Mouse (Mus musculus) heart, embryonic 12.5 days (tissue): ENCODE results near the gene Sardh. TPM values are rescaled to one million over a fixed set of nuclear protein-coding genes. Genes with fewer than 3 reads are reported as not detected.

Experiments used
- ATAC-seq: fragments of 200-750 bp; cut with Nextera tagmentation; 2 replicates; pipeline ENCODE4 v1.8.0; 2017; ENCODE audit warnings: moderate TSS enrichment, moderate library complexity; ENCODE audit not compliant: insufficient number of reproducible peaks, low FRiP score
- H3K27ac ChIP-seq: fragments of 300-500 bp; sonication (generic); 2 replicates; pipeline ENCODE4 v1.5.1; 2016; ENCODE audit warnings: mild to moderate bottlenecking, moderate library complexity; ENCODE audit not compliant: poor library complexity, severe bottlenecking
- H3K27me3 ChIP-seq: fragments of 300-500 bp; sonication (generic); replicated peaks from 2 replicates; pipeline ENCODE4 v1.6.1; 2016; ENCODE audit warnings: mild to moderate bottlenecking, moderate library complexity
- H3K36me3 ChIP-seq: fragments of 300-500 bp; sonication (generic); 2 replicates; pipeline ENCODE4 v1.6.1; 2016; ENCODE audit warnings: mild to moderate bottlenecking, moderate library complexity
- H3K4me1 ChIP-seq: fragments of 300-500 bp; sonication (generic); replicated peaks from 2 replicates; pipeline ENCODE4 v1.6.1; 2016; ENCODE audit warnings: mild to moderate bottlenecking
- H3K4me2 ChIP-seq: fragments of 300-500 bp; sonication (generic); 2 replicates; pipeline ENCODE4 v1.6.1; 2016; ENCODE audit warnings: mild to moderate bottlenecking, moderate library complexity
- H3K4me3 ChIP-seq: fragments of 300-500 bp; sonication (generic); 2 replicates; pipeline ENCODE4 v1.5.1; 2016; ENCODE audit warnings: mild to moderate bottlenecking
- H3K9ac ChIP-seq: fragments of 300-500 bp; sonication (generic); 2 replicates; pipeline ENCODE4 v1.6.1; 2016; ENCODE audit warnings: mild to moderate bottlenecking, moderate library complexity
- H3K9me3 ChIP-seq: fragments of 300-500 bp; sonication (generic); replicated peaks from 2 replicates; pipeline ENCODE4 v1.6.1; 2016; ENCODE audit warnings: mild to moderate bottlenecking, moderate library complexity
- WGBS: fragments of 180-500 bp; shearing (Covaris S2); methylation state at CpG from one replicate; pipeline ENCODE4 v1.1.7; 2016; 5-methylcytosine and 5-hydroxymethylcytosine counted together
- polyA plus RNA-seq: library from polyadenylated mRNA; unstranded; fragments of >200 nt; fragmentation: Nextera tagmentation; extraction: Ambion mirVana; gene quantifications from 2 replicates; pipeline ENCODE4 v1.2.1, GENCODE M21; 2016

The Sardh gene
- polyA plus RNA-seq, 1 experiment from 2014 or later, result 22.5 TPM

DNA sequence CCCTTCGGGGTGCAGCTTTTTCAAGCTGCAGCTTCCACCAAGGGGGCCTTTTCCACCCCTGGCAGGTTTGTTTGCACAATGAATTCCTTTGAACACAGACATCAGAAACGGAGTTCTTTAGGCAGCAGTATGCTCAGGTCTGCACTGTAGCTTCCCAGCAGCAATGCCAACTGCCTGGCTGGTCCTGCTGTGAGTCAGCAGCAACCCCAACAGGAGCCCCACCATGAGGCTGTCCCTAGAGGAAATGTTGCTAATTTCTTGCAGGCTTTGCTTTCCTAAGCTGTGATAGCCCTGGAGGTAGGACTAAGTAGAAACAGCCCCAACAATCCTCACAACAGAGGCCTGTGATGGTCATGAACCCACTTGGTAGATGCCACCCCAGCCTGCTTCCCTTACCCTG is 81.1 kb downstream of the Sardh start:
- Histone ChIP-seq H3K27me3 (peaks cover 6% of the 10 kb centered on the region; the same call in 1 of the 2 replicates), H3K4me2 (no peak overlapping the region), H3K27ac (no peak overlapping the region), H3K4me1 (peaks cover 21% of the 10 kb centered on the region), H3K9me3 (no peaks in the 10 kb centered on the region), H3K9ac (no peak overlapping the region), H3K36me3 (no peaks in the 10 kb centered on the region), H3K4me3 (no peak overlapping the region)
- no peak for ATAC-seq
- WGBS, result 17% methylated on average over 2 of the region's 2 CpGs

DNA sequence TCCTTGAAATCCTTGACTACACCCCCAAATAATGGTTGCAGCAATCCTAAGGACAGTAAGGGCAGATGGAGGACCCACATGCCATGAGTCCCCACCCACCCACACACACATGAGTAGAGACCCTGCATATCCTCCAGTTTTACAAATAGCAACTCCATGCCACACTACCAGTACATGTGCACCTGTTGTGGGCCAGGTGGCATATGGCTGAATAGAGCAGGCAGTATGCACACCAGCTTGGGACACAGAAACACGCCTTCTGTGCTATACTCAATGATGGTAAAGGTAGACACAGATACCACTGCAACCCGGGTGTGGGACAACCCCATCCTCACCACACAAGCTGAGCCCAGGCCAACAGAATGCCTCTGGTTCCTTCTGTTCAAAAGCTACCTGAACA is 82.1 kb downstream of the Sardh start:
- Histone ChIP-seq H3K4me2 (no peak overlapping the region), H3K27me3 (peaks cover 6% of the 10 kb centered on the region; the same call in 1 of the 2 replicates), H3K4me1 (peaks cover 21% of the 10 kb centered on the region), H3K27ac (no peak overlapping the region), H3K4me3 (no peak overlapping the region), H3K9ac (no peak overlapping the region), H3K36me3 (no peaks in the 10 kb centered on the region), H3K9me3 (no peaks in the 10 kb centered on the region)
- no peak for ATAC-seq
- WGBS, result 76% methylated on average over 2 of the region's 2 CpGs

DNA sequence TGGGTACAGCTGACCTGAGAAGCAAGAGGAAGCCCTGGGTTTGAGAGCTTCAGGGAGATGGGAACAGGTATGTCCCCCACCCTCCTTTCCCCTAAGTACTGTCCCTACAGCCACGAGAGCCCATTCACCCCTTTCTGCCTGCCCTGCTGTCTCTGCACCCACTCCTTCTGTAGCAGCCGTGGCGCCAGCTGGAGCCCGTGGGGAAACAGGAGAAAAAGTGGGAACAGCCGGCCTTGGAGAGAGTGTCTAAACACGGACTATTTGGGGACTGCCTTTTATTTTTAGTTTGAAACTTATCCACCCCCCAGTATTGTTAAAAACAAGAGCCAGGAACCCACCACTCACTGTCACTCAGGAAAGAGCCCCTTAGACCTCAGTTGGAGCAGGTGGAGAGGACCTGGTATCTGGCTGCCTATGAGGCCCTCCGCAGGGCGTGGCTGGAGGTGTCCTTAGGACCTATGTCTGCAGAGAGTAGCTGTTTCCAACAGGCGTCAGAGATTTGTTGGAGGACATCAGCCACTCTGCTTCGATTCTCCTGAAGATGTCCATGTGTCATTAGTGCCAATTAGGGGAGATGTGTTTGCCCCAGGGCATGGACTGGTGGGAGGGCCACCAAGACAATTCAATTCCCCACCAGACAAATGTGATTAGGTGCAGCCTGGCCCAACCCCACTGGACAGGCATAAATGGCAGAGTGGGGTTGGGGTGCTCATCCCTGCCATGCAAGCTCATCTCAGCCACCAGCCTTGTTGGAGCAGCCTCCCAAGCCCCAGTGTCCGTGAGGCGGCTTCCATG is 83.1 kb downstream of the Sardh start, which contains the start of gene Dbh:
Dbh (plus strand) TSS at position 438 of the 795 bp plus-strand sequence.
- peaks cover 6% of the 10 kb centered on the region; the same call in 1 of the 2 replicates for H3K27me3 ChIP-seq
- H3K9me3 ChIP-seq, result no peaks in the 10 kb centered on the region
- no peak within 1 kb of the TSS for H3K4me2 ChIP-seq
- 77% methylated on average over 12 of the region's 12 CpGs for WGBS
- no peak for ATAC-seq
- H3K4me1 ChIP-seq, result peaks cover 21% of the 10 kb centered on the region
- no peaks in the 10 kb centered on the region for H3K36me3 ChIP-seq
- H3K9ac ChIP-seq, result no peak within 1 kb of the TSS
- no peak within 1 kb of the TSS for H3K27ac ChIP-seq
- no peak within 1 kb of the TSS for H3K4me3 ChIP-seq

DNA sequence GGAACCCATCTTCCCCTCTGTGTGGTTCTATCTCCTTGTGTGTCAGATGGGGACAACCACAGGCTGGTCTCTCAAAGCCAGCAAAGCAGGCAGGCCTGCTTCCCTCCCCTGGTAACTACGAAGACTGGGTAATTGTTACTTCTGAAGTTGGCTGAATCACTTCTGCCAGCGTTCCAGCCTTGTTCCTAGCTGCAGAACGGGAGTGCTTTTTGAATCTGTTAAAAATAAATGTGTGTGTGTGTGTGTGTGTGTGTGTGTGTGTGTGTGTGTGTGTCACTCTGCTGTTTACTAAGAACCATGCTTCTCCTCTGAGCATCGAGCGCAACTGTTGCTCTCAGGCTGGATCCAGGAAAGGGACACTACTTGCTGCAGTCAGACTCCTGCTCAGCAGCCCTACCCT is 84.3 kb downstream of the Sardh start:
- no peaks in the 10 kb centered on the region for H3K9me3 ChIP-seq
- peaks cover 21% of the 10 kb centered on the region for H3K4me1 ChIP-seq
- no peaks in the 10 kb centered on the region for H3K36me3 ChIP-seq
- H3K9ac ChIP-seq, result no peak overlapping the region
- 66% methylated on average over 5 of the region's 5 CpGs for WGBS
- H3K4me2 ChIP-seq, result no peak overlapping the region
- H3K4me3 ChIP-seq, result no peak overlapping the region
- no peak for ATAC-seq
- H3K27ac ChIP-seq, result no peak overlapping the region
- H3K27me3 ChIP-seq, result 0 out of 2 replicates have a peak, but pooled peaks cover 6% of the 10 kb centered on the region

DNA sequence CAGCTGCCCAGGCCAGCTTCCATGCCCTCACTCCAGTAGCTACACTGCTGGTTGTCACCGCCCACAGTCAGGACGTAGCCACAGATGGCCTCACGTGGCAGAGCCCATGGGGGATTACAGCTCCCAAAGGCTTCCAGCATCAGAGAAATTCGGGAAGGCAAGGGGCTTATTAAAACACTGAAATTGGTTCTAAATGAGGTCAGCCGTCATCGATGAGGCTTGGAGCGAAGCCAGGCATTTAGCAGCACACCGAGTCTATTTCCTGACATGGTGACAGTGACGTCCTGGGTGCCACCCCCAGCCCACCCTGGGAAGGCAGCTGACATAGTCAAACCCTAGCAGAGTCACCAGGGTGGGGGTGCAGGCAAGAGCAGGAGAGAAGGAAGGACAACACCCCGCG is 85.5 kb downstream of the Sardh start:
- Histone ChIP-seq H3K36me3 (no peaks in the 10 kb centered on the region), H3K4me3 (no peak overlapping the region), H3K4me1 (peaks cover 20% of the 10 kb centered on the region), H3K4me2 (no peak overlapping the region), H3K27me3 (0 out of 2 replicates have a peak, but pooled peaks cover 6% of the 10 kb centered on the region), H3K9me3 (no peaks in the 10 kb centered on the region), H3K9ac (no peak overlapping the region), H3K27ac (no peak overlapping the region)
- ATAC-seq, result no peak
- WGBS, result 47% methylated on average over 11 of the region's 11 CpGs

DNA sequence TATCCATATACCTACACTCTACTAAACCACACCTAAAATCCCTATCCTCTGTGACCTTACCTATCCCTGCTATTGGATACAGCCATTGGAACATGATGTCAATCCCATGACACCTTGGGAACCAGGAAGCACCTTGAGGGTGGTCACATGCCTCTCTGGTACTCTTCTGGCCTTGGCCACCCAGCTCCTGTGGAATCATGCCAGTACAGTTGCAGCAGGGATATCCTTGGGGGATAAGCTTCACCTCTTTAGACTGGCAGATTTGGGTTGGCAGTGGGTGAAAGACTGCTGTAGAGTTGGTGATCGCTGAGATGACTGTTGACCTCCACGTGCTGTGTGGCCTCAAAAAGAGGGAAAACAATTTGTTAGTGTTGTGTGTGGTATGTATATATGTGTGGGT is 86.6 kb downstream of the Sardh start:
- no peak overlapping the region for H3K4me2 ChIP-seq
- peaks cover 8% of the 10 kb centered on the region for H3K4me1 ChIP-seq
- H3K36me3 ChIP-seq, result no peaks in the 10 kb centered on the region
- no peak overlapping the region for H3K27ac ChIP-seq
- H3K9ac ChIP-seq, result no peak overlapping the region
- no peak overlapping the region for H3K4me3 ChIP-seq
- H3K9me3 ChIP-seq, result no peaks in the 10 kb centered on the region
- 81% methylated on average over 2 of the region's 2 CpGs for WGBS
- no peak for ATAC-seq
- 0 out of 2 replicates have a peak, but pooled peaks cover 4% of the 10 kb centered on the region for H3K27me3 ChIP-seq

DNA sequence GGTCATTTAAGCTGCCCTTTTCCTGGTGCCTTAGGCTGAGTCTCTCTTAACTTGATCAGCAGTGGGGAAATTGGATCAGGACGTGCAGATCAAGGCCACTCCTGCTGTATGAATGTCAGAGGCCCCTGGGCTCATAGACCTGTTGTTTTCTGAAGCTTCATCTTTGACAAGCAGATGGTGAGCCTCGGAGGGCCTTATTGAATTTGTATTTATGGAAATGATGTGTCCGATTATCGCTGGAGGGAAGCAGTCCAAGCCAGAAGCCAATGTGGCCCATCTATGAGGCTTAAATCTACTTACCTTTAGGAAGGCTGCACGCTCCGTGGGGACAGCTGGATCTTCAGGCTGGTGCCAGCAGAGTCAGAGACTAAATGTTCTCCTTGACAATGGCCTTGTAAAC is 91.5 kb downstream of the Sardh start:
- Histone ChIP-seq H3K27ac (no peak overlapping the region), H3K9ac (no peak overlapping the region), H3K4me3 (no peak overlapping the region), H3K4me1 (no peaks in the 10 kb centered on the region), H3K27me3 (peaks cover 4% of the 10 kb centered on the region), H3K4me2 (no peak overlapping the region), H3K36me3 (no peaks in the 10 kb centered on the region), H3K9me3 (no peaks in the 10 kb centered on the region)
- whole genome bisulfite sequencing, result 72% methylated on average over 6 of the region's 6 CpGs
- no peak for ATAC-seq

DNA sequence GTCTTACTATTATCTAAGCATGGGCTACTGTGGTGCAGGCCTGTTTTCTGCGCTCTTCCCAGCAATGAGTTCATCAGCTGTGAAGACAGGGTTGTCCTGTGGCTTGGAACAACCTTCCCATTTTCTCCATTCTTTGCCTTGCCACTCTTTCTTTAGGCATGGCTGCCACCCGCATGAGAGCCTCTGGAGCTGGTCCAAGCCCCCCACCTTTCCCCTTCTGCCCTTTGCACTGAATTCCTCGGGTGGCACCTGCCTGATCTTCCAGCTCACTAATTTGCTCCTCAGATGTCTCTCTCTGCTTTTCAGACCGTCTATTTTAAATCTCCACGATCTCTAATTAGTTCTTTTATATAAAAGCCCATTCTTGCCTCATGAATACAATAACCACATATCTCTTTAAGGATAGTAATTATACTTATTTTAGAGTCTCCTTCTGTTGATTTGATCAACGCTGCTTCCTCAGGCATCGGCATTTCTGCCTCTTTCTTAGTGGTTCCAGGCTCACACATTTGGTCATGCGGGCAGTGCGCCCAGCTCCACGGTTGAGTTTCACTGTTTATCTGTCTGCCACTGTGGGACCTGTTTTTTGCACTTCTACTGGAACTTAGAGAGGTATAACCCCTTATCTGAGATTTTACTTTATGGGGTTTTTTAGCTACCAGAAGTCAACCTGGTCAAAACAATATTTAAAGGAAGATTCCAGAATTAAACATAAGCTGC is 93.5 kb downstream of the Sardh start:
- H3K9me3 ChIP-seq, result no peaks in the 10 kb centered on the region
- H3K9ac ChIP-seq, result no peak overlapping the region
- no peaks in the 10 kb centered on the region for H3K36me3 ChIP-seq
- H3K4me1 ChIP-seq, result peaks cover 4% of the 10 kb centered on the region; the same call in 1 of the 2 replicates
- 76% methylated on average over 10 of the region's 10 CpGs for WGBS
- no peak for ATAC-seq
- no peak overlapping the region for H3K4me2 ChIP-seq
- no peak overlapping the region for H3K4me3 ChIP-seq
- no peak overlapping the region for H3K27ac ChIP-seq
- peaks cover 12% of the 10 kb centered on the region for H3K27me3 ChIP-seq

DNA sequence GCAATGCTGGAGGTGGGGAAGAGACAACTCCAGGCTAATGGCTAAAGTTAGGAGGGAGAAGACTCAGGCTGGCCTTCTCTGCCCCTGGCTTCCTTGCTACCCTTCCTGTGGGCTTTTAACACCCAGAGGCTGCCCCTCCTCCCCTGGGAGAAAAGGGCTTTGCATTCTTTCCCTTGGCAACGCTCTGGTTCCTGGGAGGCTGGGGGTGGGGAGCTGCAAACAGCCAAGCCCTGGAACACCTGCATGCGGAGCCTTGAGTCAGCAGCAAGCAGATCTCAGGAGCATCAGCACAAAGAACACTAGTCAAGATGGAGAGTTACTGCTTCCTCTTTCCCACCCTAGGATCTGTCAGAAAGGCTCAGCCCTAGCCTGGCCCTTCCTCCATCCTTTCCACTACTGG is 98.7 kb downstream of the Sardh start:
- Histone ChIP-seq H3K9me3 (no peaks in the 10 kb centered on the region), H3K4me1 (peaks cover 10% of the 10 kb centered on the region), H3K27ac (no peak overlapping the region), H3K9ac (no peak overlapping the region), H3K4me2 (no peak overlapping the region), H3K36me3 (no peaks in the 10 kb centered on the region), H3K4me3 (no peak overlapping the region), H3K27me3 (peaks cover 28% of the 10 kb centered on the region)
- WGBS, result 8% methylated on average over 2 of the region's 2 CpGs
- no peak for ATAC-seq

DNA sequence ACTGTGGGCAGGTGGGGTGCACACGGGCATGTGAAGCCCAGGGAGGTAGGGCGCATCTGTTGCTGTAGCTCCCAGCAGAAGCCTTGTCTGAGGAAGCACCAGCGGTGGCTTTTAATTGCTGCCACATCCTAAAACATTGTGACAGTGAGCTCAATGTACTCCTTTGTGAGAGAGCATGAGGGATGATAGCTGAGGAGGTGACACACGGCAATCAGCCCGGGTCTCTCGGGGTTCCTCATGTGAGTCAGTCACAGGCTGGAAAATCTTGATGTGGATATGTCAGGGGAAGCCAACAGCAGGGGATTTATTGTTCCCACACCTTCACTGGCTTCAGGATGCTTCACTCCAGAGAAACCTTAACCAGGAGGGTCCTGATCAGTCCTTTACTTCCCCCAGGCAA is 101.3 kb downstream of the Sardh start:
- no peak overlapping the region for H3K4me3 ChIP-seq
- H3K27me3 ChIP-seq, result peaks cover 49% of the 10 kb centered on the region
- no peak overlapping the region for H3K27ac ChIP-seq
- no peak for ATAC-seq
- 78% methylated on average over 6 of the region's 6 CpGs for WGBS
- H3K9me3 ChIP-seq, result no peaks in the 10 kb centered on the region
- H3K36me3 ChIP-seq, result no peaks in the 10 kb centered on the region
- no peak overlapping the region for H3K4me2 ChIP-seq
- H3K4me1 ChIP-seq, result peaks cover 15% of the 10 kb centered on the region
- H3K9ac ChIP-seq, result no peak overlapping the region

DNA sequence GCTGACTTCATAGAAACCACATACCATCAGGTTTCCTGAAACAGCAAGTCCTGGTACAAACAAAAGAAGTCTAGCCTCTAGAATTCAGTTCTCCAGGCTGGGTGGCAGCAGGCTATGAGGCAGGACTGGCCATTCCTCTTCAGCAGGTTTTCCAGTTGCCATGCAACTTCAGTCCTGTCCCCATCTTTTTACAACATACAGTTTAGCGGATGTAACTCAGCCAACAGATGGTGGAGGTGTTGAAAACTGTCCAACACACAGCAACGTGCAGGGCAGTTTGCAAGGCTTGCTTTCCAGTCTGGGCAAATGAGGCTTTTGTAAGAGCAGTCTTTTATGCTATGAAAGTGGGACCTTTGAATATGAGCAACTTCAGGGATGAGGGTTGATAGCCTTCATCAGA is 103.2 kb downstream of the Sardh start:
- Histone ChIP-seq H3K4me2 (no peak overlapping the region), H3K36me3 (no peaks in the 10 kb centered on the region), H3K9me3 (no peaks in the 10 kb centered on the region), H3K27ac (no peak overlapping the region), H3K4me3 (no peak overlapping the region), H3K4me1 (peaks cover 16% of the 10 kb centered on the region), H3K9ac (no peak overlapping the region), H3K27me3 (peaks cover 60% of the 10 kb centered on the region)
- ATAC-seq, result no peak
- WGBS, result 49% methylated on average over 2 of the region's 2 CpGs
